Mouse (Mus musculus) G1E (cell line): ENCODE measurements at regions not wholly inside any gene's neighbourhood (a gene's known extent, or its start where the extent isn't known, plus 50 kb on each side); places are given as distances from the start of the nearest gene placed in this dataset.

Experiments
- ATAC-seq: 2 replicates; pipeline ENCODE4 v1.8.0; 2016; ENCODE audit warnings: mild to moderate bottlenecking; ENCODE audit not compliant: insufficient number of reproducible peaks, poor library complexity, low FRiP score, severe bottlenecking; ENCODE audit errors: extremely low read depth
- DNase-seq: peaks from one replicate; pipeline ENCODE4 v3.0.0; 2012; ENCODE audit warnings: low spot score
- H3K27me3 ChIP-seq: 2 replicates; pipeline ENCODE4 v1.6.1; 2012; ENCODE audit warnings: mild to moderate bottlenecking, low read length, inconsistent platforms; ENCODE audit not compliant: insufficient read depth
- H3K36me3 ChIP-seq: replicated peaks from 2 replicates; pipeline ENCODE3; 2012; ENCODE audit warnings: mild to moderate bottlenecking, inconsistent platforms
- H3K4me1 ChIP-seq: 2 replicates; pipeline ENCODE4 v1.6.1; 2012; ENCODE audit warnings: low read depth, low read length, inconsistent platforms, mixed read lengths; ENCODE audit not compliant: insufficient read depth
- H3K4me3 ChIP-seq: 2 replicates; pipeline ENCODE4 v1.5.1; 2012; ENCODE audit warnings: low read depth, mild to moderate bottlenecking, inconsistent platforms, low read length, moderate library complexity, mixed read lengths
- H3K9me3 ChIP-seq: replicated peaks from 2 replicates; pipeline ENCODE4 v1.6.1; 2012; ENCODE audit warnings: inconsistent platforms
- CTCF ChIP-seq: IDR thresholded peaks from 2 replicates; pipeline ENCODE4 v1.5.1; 2012; ENCODE audit warnings: low read depth, low read length, inconsistent platforms, mixed read lengths
- GATA1 ChIP-seq: IDR thresholded peaks from 2 replicates; pipeline ENCODE4 v1.6.1; 2012; ENCODE audit warnings: borderline replicate concordance, low read length, inconsistent platforms, mixed read lengths
- GATA2 ChIP-seq: IDR thresholded peaks from 2 replicates; pipeline ENCODE4 v1.6.1; 2012; ENCODE audit warnings: low read depth, low read length, inconsistent platforms, borderline replicate concordance
- POLR2AphosphoS5 ChIP-seq: IDR thresholded peaks from 2 replicates; pipeline ENCODE4 v1.6.1; 2012; ENCODE audit warnings: low read depth, low read length, inconsistent platforms; ENCODE audit not compliant: insufficient replicate concordance
- TAL1 ChIP-seq: conservative IDR thresholded peaks from 2 replicates; pipeline ENCODE4 v1.6.1; 2012; ENCODE audit warnings: low read depth, low read length, inconsistent platforms, mixed read lengths

- Histone ChIP-seq H3K4me3 (no peak overlapping the region), H3K36me3 (no peaks in the 10 kb centered on the region), H3K4me1 (no peaks in the 10 kb centered on the region), H3K27me3 (no peaks in the 10 kb centered on the region), H3K9me3 (no peaks in the 10 kb centered on the region)
- ATAC-seq, result no peak
- no peak for DNase-seq
- TF ChIP-seq TAL1 (no peak), GATA1 (no peak), GATA2 (no peak), CTCF (no peak), POLR2AphosphoS5 (no peak)
Observed at GRCm38 (mm10) chr2:9577868-9578267, 303.2 kb upstream of the 4930412O13Rik start.

- no peak for ATAC-seq
- TF ChIP-seq TAL1, result no peak
- no peak for TF ChIP-seq POLR2AphosphoS5
- TF ChIP-seq GATA1, result no peak
- TF ChIP-seq GATA2, result no peak
- TF ChIP-seq CTCF, result no peak
- no peak overlapping the region for H3K4me3 ChIP-seq
- no peak for DNase-seq
- no peaks in the 10 kb centered on the region for H3K4me1 ChIP-seq
- no peaks in the 10 kb centered on the region for H3K27me3 ChIP-seq
- H3K9me3 ChIP-seq, result no peaks in the 10 kb centered on the region
- H3K36me3 ChIP-seq, result no peaks in the 10 kb centered on the region
Observed at GRCm38 (mm10) chr2:9587389-9587788, 293.7 kb upstream of the 4930412O13Rik start.

- Histone ChIP-seq H3K36me3 (no peaks in the 10 kb centered on the region), H3K9me3 (no peaks in the 10 kb centered on the region), H3K4me3 (no peak overlapping the region), H3K4me1 (no peaks in the 10 kb centered on the region), H3K27me3 (peaks cover 4% of the 10 kb centered on the region; the same call in 1 of the 2 replicates)
- no peak for ATAC-seq
- DNase-seq, result no peak
- TF ChIP-seq CTCF (no peak), TAL1 (no peak), GATA1 (no peak), POLR2AphosphoS5 (no peak), GATA2 (no peak)
Observed at GRCm38 (mm10) chr2:9589200-9589599, 291.9 kb upstream of the 4930412O13Rik start.

GRCm38 (mm10) chr2:9592531-9592930 is 288.5 kb upstream of the 4930412O13Rik start:
- H3K27me3 ChIP-seq, result peaks cover 4% of the 10 kb centered on the region; the same call in 1 of the 2 replicates
- no peaks in the 10 kb centered on the region for H3K36me3 ChIP-seq
- no peak for ATAC-seq
- H3K4me1 ChIP-seq, result no peaks in the 10 kb centered on the region
- H3K4me3 ChIP-seq, result no peak overlapping the region
- H3K9me3 ChIP-seq, result no peaks in the 10 kb centered on the region
- TF ChIP-seq CTCF (no peak), GATA1 (no peak), POLR2AphosphoS5 (no peak), TAL1 (no peak), GATA2 (no peak)
- DNase-seq, result no peak

- Histone ChIP-seq H3K4me3 (no peak overlapping the region), H3K9me3 (no peaks in the 10 kb centered on the region), H3K27me3 (peaks cover 4% of the 10 kb centered on the region; the same call in 1 of the 2 replicates), H3K4me1 (no peaks in the 10 kb centered on the region), H3K36me3 (no peaks in the 10 kb centered on the region)
- no peak for ATAC-seq
- no peak for DNase-seq
- TF ChIP-seq CTCF (no peak), TAL1 (no peak), POLR2AphosphoS5 (no peak), GATA2 (no peak), GATA1 (no peak)
Observed at GRCm38 (mm10) chr2:9593931-9594330, 287.1 kb upstream of the 4930412O13Rik start.

- Histone ChIP-seq H3K9me3 (no peaks in the 10 kb centered on the region), H3K27me3 (peaks cover 4% of the 10 kb centered on the region; the same call in 1 of the 2 replicates), H3K4me1 (no peaks in the 10 kb centered on the region), H3K36me3 (no peaks in the 10 kb centered on the region), H3K4me3 (no peak overlapping the region)
- ATAC-seq (no peak), DNase-seq (no peak)
- TF ChIP-seq CTCF, result no peak
Observed at GRCm38 (mm10) chr2:9595236-9595850, 285.7 kb upstream of the 4930412O13Rik start.

- no peaks in the 10 kb centered on the region for H3K36me3 ChIP-seq
- H3K27me3 ChIP-seq, result peaks cover 4% of the 10 kb centered on the region; the same call in 1 of the 2 replicates
- H3K4me1 ChIP-seq, result no peaks in the 10 kb centered on the region
- no peak for DNase-seq
- ATAC-seq, result no peak
- TF ChIP-seq GATA2 (no peak), CTCF (no peak), POLR2AphosphoS5 (no peak), TAL1 (no peak), GATA1 (no peak)
- H3K4me3 ChIP-seq, result no peak overlapping the region
- H3K9me3 ChIP-seq, result no peaks in the 10 kb centered on the region
Observed at GRCm38 (mm10) chr2:9596135-9596534, 284.9 kb upstream of the 4930412O13Rik start.
